Mouse (Mus musculus): ENCODE measurements around the gene Pzp.

Gene Pzp

DNA sequence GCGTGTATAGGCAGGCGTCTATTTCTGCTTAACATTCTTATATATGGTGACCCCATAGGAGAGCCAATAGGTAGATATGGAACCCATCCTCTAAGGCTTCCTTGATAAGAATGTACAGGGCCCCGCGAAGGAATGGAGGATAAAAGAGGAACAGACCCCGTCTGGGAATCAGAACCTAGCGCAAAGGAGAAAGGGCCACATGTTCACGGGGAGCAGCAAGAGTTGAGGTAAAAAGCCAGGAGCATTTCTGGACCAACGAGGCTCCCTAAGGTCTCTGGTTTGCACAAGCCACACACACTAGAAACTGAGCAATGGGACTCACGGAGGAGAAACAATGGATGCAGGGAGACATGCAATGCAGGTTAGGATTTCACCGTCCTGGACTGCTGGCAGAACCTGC is 89.2 kb downstream of the Pzp start:
- DNase-seq (ENCODE audit: low read depth in 1 of 2, low spot score in 2 of 2), result no peak

GRCm38 (mm10) chr6:128436356-128437005 is 90.0 kb downstream of the Pzp start:
- no peak for DNase-seq (ENCODE audit: low read depth in 1 of 2, low spot score in 2 of 2)

- no peak for DNase-seq (ENCODE audit: low read depth in 1 of 2, low spot score in 2 of 2)
Measured at GRCm38 (mm10) chr6:128435474-128435873, 91.0 kb downstream of the Pzp start.

Measured in monocyte, adult 2 months (primary cell).